Mouse (Mus musculus): ENCODE measurements around the gene Ercc6l2.
"Not testable (repeated sequence)": the region's sequence is repeated elsewhere in the genome, so short reads cannot be mapped to it uniquely, and the experiment has no call there.

The Ercc6l2 gene

DNA sequence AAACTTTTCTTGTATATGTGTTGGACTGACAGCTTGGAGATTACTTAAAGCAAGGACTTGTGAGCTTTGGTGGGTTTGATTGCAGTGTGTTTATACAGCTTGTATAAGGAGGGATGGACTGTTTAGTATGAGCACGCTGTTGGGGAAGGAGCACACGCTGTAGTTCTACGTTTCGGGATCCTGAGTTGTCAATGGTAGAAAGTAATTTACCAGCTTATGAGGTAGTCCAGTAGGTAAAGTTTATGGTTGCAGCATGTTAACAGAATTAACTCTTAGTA is 64.8 kb downstream of the Ercc6l2 start:
- DNase-seq (ENCODE audit: low read depth, low spot score), result no peak

DNA sequence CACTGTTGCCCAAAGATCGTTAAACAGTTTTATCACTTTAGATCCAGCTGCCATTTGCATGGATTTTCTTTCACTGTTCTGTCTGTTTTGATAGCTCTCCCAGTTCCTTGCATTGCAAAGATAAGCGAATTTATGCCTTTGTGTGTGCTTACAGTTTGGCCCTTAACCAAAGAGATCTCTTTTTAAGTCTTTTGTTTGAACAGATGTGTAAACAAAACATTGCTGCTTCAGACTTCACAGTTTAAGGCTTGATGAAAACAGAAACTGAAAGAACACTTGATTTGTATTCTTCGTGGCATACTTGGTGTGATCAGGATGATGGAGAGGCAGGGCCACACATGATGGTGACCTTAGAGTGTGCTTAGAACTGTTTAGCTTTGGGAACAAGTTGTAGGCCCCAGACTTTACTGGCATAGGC is 70.5 kb downstream of the Ercc6l2 start:
- DNase-seq (ENCODE audit: low read depth, low spot score), result peak; percentile 36

DNA sequence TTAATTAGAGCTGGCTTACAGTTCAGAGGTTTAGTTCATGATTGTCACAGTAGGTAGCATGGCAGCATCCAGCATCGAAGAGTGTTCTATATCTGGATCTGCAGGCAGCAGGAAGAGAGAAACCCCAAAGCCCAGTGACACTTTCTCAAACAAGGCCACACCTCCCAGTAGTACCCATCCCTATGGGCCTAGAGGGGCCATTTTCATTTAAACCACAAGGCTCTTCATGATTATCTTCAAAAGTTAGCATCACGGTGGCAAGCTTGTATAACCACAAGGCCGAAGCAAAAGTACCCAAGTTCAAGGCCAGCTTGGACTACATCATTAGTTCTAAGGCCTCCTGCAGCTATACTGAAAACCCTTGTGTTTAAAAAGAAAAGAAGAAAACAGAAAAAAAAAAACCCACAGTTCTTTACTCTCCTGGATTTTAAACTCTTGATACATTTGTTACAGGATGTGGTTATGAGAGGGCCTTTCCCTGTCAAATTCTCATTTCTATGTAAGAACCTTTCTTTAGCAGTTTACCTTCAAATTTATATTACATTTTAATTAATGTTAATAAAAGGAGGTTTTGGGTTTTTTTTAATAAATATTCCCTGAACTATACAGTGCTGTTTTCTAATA is 71.5 kb downstream of the Ercc6l2 start:
- peak; percentile 56 for DNase-seq (ENCODE audit: low read depth, low spot score)

DNA sequence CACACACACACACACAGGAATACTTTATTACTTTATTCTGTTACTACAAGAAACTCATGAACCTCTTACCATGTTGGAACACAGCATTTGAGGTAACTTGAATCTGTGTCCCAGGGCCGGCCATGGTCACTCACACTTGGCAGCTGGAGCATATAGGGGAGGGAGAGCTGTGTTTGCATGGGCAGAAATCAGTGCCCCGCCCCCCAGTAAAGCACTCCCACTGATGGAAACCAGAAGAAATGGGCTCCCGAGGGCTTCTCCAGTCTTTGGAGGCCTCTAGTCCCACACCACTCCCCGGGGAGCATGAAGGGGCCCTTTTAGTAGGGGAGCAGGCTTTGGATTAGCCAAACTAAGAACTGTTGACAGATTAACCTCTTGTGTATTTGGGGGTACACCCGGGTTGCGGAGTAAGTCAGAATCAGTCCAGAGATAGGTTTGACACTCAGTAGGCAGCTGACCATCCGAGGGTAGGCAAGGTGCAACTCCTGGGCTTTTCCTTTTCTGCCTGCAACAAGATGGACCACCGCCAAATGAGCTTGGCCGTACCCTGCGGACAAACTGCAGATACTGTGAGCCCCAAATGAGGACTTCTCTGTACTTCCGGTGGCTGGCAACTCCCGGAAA is 85.8 kb downstream of the Ercc6l2 start:
- DNase-seq (ENCODE audit: low read depth, low spot score), result no peak

DNA sequence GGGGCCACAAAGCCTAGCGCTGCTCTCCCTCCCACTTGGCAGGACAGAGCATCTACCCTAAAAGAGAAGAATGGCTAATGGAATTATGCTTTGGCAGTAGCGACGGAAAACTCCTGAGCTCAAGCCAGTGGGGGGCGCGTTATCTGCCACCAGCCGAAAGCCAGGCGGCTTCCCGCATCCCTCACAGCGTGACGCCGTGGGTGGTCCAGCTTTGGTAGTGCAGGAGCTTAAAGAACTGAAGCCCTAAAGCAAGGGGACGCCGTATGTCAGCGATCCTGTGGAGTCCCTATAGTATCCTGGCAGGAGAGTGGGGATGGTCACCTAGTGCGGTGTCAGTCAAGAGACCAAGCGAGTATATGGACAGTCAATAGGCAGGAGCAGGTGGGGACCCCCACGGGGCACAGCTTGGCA is 86.3 kb downstream of the Ercc6l2 start:
- no peak for DNase-seq (ENCODE audit: low read depth, low spot score)

DNA sequence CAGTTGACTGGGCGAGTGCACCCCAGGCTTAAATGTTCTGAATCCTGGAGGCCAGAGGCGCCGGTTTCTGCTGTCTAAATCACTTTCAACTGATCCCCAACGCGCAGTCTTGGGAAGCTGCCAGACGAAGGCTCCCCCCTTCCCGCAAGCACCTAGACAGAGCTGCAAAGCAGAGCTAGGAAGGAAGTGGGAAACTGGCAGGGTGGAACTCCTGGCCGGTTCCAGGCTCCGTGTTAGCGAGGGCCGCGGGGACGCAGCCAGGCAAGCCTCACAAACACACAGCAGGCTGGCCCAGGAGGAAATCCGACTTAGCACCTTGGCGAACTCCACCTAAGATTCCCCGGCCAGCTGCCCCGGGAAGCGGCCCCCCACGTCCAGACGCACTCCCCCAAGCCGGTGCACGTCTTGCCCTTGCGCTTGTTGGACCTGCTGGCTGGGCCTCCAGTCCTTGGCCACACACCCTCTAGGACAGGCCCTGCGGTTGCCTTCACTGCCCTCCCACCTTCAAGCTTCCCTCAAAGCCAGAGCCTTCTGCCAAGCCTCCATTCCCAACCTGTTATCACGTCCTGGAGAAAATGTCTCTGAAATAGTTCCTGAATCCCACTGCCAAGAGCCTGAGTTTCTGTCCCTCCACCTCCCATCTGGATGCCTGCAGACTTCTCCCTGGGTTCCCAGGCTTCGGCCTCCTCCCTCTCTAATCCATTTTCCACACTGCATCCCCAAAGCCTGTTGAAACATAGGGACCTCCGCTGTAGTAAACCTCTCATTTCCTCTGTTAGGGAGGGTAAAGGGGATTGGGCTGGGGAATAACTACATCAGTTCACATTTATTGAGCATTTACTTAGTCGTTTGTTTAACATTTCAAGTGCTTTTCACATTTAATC is 86.9 kb downstream of the Ercc6l2 start:
- DNase-seq (ENCODE audit: low read depth, low spot score), result no peak

DNA sequence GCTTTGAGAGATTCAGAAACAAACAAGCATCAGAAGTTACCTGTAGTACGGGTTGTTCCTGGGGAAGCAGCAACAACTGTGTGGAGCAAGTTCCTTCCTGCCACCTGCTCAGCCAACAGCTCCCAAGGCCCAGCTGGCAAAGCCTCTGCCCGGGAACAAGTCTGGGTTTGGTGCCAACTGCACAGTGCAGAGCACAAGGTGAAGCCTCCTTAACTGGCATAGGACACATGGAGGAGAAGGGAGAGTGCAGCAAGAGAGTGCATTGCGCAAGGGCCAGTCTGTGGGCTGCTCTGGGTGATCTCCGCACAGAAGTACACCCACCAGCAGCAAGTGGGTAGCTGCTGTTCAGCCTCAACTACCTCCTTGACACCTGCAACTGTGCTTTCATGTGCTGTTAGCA is 91.5 kb downstream of the Ercc6l2 start:
- no peak for DNase-seq (ENCODE audit: low read depth, low spot score)

DNA sequence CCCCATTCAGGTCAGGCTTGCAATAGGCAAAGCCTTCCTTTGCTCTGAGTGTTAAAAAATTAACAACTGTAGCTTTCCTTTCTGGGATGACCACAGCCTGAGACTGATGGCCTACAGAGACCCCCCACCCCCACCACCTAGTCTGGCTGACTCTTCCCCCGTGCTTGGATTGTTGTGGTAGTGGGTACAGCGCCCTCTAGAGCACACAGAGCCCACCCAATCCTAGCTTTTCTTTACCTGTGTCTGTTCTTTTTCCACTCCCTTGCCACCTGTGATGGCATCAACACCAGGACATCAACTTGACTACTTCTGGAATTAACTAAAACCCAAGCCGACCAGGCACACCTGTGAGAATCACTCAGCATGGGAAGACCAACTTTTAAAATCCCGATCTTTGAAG is 92.4 kb downstream of the Ercc6l2 start:
- DNase-seq (ENCODE audit: low read depth, low spot score), result peak; percentile 40

DNA sequence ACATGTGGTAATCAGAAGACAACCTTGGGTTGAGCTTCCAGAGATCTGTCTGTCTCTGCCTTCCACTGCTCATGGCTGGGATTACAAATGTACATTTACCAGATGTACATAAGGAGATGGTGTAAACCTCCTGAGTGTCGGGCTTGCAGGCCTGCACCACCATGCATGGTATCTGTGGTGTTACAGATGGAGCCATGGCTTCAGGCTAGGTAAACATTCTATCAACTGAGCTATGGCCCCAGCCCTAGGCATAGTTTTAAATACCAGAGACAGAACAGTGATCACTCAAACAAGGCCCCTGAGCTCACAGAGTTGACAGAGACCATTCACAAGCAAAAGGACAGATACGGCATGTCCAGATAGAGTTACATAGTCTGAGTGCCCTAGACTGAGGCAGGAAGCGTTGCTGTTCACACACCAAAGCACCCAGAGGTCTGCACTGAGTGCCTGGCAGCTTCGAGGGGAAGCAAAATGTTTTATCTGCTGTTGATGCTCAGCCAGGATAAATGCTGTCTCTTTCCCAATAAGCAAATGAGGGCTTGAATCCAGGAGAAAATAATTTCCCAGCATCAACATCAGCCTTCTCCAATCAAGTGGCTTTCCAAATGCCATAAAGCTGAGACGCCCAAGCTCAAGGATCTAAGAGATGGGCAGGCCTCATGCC is 95.2 kb downstream of the Ercc6l2 start:
- DNase-seq (ENCODE audit: low read depth, low spot score), result no peak

DNA sequence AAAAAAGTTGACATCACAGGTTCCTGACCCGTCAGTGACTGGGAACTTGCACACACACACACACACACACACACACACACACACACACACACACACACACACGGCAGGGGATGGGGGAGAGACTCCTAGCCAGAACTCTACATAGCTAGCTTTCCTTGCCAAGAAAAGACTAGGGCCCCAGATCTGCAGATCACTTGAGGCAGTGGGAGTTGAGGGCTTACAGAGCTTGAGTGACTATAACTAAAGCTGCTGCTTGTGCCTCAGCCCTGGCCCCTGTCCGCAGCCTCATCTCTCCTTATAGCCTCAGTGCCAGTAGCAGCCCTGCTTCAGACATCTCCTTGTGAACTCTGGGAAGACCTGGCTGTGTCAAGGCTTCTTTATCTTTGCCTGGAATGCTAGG is 96.6 kb downstream of the Ercc6l2 start:
- DNase-seq (ENCODE audit: low read depth, low spot score), result no peak

DNA sequence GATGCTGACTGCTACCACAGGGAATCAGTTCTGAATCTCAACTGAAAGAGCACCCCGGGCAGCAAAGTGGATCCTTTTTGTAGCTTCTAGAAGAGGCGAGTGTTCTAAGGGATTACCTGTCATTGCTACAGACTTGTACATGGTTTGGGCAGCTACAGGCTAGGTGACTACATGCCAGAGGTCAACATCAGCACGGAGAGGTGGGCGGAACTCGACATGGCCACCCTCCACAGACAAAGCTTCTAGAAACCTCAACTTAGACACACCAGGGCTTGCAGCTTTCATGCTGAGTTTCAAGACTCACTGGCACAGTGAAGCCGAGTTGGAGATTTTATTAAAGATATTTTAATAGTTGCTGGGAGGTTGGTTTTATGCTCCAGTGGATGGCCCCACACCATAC is 98.1 kb downstream of the Ercc6l2 start:
- DNase-seq (ENCODE audit: low read depth, low spot score), result no peak

DNA sequence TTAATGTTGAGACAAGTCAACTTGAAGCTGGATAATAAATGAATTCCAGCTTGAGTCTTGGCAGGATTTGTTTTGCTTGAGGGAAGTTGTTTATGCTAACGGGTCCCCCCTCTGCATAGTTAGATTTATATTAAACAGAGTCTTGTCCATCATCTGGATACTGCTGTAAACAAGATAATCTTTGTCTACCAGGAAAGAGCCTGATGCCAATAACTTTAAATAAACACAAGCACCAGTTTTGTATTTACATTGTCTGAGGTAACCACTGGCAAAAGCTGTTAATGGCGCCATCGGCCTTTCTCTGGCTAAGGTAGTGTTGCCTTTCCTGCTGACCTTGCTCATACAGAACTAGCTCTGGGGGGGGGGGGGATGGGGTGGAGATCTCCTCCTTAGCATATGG is 100.1 kb downstream of the Ercc6l2 start:
- DNase-seq (ENCODE audit: low read depth, low spot score), result no peak

DNA sequence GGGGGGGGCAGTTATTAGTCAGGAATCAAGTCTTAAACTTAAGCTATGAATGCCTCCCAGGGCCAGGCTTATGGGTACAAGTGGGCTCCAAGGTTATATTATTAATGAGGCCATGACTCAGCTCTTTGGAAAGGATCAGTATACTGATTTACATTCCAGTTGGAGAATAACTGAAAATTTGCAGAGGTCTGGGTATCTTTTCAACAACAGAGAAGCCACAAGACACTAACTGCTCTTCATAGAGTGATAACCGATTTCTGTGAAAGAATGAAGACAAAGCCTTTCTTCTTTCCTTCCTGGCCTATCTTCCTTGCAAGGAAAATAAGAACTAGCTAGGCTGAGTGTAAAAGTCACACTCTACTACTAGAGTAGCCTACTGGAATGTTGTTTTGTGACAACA is 100.6 kb downstream of the Ercc6l2 start:
- DNase-seq (ENCODE audit: low read depth, low spot score), result no peak

DNA sequence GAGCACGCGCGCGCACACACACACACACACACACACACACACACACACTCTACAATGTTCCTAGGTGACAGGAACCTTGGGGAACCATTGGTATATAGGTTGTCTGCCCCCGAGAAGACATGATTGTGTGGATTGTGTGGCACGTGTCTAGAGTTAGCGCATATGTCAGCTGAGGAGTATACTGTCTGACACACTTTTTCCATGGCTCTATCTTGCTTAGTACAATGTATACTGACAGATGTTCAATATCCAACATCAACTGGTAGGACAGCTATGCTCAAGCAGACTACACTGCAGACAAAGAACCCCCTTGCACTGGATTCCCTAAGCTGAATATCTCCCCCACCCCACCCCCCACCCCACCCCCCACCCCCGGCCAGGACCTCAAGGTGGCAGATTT is 101.5 kb downstream of the Ercc6l2 start:
- DNase-seq (ENCODE audit: low read depth, low spot score), result no peak

DNA sequence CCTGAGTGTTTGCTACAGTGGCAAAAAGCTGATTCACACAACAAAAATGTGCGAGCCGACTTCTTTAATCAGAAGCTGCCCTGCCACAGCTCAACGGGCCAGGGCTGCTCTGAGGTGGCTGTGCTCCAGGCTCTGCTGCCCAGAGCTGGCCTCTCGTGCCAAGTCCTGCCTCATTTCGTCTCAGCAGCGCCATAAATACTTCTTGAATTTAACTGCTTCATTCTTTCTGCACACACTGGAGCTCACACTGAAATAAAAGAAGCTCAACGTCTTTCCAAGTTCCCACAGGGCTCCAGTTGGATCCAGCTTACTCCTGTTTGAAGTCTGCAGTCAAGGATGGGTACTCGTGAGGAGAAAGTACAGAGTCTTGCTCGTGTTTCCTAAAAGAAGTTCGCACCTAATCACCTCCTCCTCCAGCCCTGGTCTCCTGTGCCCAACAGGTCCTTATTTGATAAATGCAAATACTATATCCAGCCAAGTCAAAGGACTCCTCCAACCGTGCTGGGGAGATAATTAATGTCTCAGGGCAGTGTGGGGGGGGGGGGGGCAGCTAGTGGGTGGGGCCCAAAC is 102.2 kb downstream of the Ercc6l2 start:
- no peak for DNase-seq (ENCODE audit: low read depth, low spot score)

DNA sequence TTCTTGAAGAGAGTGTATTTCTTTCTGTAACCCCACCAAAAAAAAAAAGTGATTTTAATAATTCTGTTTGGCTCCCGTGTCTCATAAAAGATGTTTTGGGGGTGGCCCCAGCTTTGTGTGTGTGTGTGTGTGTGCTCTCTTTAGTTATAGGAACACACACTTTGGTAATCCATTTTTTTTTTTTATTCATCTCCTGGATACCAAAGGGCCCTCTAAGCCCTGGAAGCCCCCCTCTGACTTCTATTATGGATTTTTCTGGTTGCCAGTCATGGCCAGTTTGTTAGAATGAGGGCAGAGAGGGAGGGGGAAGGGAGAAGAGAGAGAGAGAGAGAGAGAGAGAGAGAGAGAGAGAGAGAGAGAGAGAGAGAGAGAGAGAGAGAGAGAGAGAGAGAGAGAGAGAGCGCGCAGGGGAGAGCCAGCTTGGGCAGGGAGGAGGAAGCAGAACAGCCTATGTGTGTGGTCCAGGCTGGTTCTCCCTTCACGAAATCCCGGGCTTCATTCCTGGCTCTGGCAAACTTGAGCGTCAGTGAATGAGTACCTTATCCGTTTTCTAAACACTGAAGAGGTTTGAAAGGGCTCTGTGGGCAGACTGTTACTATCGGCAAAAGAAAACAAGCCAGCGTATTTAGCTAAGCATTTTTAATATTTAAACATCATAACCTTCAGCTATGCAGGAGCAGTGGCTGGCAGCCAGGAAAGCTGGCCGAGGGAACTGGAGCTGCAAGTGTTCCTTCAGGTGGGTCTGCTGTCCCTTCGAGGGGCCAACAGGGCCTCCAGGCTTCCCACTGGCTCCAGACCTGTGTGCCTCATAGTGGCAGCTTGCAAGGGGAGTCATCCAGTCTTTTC is 103.0 kb downstream of the Ercc6l2 start:
- DNase-seq (ENCODE audit: low read depth, low spot score), result no peak

DNA sequence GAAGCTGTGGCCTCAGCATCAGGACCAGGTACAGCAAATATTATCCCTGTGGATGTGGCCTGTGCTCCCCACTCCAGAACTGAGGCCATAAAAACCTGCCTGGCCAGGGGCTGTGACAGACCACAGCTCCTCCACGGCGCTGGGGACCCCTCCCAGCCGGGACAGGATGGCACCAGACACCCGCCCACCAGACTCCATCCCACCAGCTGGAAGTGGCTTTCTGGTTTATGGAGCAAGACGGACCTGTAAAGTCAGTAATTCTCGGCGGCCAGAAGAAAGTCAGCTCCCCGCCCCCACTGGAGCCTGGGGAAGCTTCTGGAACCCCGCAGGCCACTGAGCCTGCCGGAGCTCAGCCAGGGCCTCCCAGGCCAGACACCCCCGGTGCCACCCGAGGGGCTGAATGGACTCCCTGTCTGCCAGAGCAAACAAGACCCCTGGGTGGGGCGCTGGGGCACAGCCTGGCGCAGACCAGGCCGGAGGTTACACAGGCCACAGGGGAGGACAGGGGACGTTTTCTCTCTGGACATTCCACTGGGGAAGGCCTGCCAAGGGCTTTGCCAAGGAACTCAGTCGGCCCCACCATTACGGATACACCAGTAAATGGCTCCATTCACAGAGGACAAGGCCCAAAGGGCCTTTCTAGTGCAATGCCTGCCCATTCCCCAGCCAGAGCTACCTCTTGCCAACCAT is 103.8 kb downstream of the Ercc6l2 start:
- DNase-seq (ENCODE audit: low read depth, low spot score), result no peak

DNA sequence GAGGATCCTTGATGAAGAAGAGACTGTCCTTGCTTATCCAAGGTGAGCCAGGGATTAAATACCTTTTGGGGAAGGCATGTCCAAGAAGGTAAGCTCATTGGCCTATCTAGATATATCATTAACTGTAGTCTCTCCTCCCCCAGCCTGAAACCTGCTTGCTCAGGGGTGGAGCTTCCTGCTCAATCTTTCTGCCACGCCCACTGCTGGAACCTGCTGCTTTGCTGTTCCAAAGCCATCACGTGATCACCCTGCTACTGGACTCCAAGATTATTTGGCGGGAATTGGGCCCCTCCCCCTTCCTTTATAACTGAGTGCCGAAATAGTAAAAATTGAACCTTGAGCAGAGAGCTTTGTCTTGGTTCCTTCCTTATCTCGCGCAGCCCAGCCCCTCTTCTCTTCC is 109.0 kb downstream of the Ercc6l2 start:
- DNase-seq (ENCODE audit: low read depth, low spot score), result not testable (repeated sequence)

DNA sequence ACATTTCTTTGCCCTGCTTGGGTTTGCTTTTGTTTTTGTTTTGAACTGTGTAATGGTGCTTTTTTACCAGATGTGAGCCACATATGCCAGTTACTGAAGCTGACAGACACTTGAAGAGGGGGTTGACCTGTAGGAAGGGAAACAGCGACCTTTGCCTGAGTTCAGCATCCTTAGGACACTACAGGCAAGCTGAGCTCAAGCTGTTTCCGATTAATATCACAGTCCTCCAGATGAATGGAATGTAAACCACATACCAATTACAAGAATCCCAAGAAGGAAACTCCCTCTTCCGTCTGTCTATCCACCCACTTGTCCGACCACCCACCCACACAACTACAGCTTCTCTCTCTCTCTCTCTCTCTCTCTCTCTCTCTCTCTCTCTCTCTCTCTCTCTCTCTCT is 112.3 kb downstream of the Ercc6l2 start:
- no peak for DNase-seq (ENCODE audit: low read depth, low spot score)

DNA sequence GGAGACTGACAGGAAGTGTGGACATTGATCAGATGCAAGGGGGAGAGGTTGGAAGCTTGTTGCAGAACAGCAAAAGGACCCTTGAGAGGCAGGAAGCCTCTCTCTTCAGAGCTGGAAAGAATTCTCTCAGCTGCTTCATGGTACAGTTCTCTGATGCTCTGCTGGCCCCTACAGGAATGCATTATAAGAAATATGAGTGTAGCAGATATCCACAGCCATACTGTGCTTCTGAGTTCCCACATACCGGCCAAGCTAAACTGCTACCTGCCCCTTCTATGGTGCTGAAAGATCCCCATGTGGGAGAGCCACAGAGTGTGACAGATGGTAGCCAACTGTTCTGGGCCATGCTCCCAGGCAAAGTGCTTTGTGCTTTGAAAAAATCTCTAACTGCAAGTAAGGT is 114.3 kb downstream of the Ercc6l2 start:
- DNase-seq (ENCODE audit: low read depth, low spot score), result peak; percentile 43
